Mouse (Mus musculus): ENCODE results near the gene Eya2. TPM values are rescaled to one million over a fixed set of nuclear protein-coding genes. Genes with fewer than 3 reads are reported as not detected.

Gene Eya2
- polyA plus RNA-seq, 1 experiment from 2014 or later: 21.5 TPM

- H3K4me2 ChIP-seq (ENCODE audit: low read depth, low read length): no peak overlapping the region
- ATAC-seq (ENCODE audit: low read depth) (no peak), DNase-seq (ENCODE audit: low spot score) (no peak)
- WGBS: 68% methylated on average over 4 of the region's 4 CpGs
- no peak overlapping the region for H3K27ac ChIP-seq (replicated peaks; ENCODE audit: low read depth, low read length)
- peaks cover 39% of the 10 kb centered on the region for H3K4me1 ChIP-seq (ENCODE audit: control insufficient read depth, insufficient read depth, low read length)
- no peaks in the 10 kb centered on the region for H3K27me3 ChIP-seq (replicated peaks; ENCODE audit: control insufficient read depth, insufficient read depth, low read length)
- no peak overlapping the region for H3K4me3 ChIP-seq (ENCODE audit: low read depth, low read length)
- H3K9ac ChIP-seq (ENCODE audit: low read depth, low read length): no peak overlapping the region
- H3K36me3 ChIP-seq (ENCODE audit: control insufficient read depth, insufficient read depth, low read length): no peaks in the 10 kb centered on the region
- no peaks in the 10 kb centered on the region for H3K9me3 ChIP-seq (ENCODE audit: control insufficient read depth, low read length)
Observed at GRCm38 (mm10) chr2:165656541-165656940, 61.7 kb downstream of the Eya2 start.

- WGBS: 51% methylated on average over 6 of the region's 6 CpGs
- DNase-seq (ENCODE audit: low spot score): no peak
- no peak overlapping the region for H3K4me3 ChIP-seq (ENCODE audit: low read depth, low read length)
- H3K36me3 ChIP-seq (ENCODE audit: control insufficient read depth, insufficient read depth, low read length): no peaks in the 10 kb centered on the region
- no peak for ATAC-seq (ENCODE audit: low read depth)
- no peak overlapping the region for H3K27ac ChIP-seq (replicated peaks; ENCODE audit: low read depth, low read length)
- H3K4me2 ChIP-seq (ENCODE audit: low read depth, low read length): no peak overlapping the region
- peaks cover 39% of the 10 kb centered on the region for H3K4me1 ChIP-seq (ENCODE audit: control insufficient read depth, insufficient read depth, low read length)
- H3K27me3 ChIP-seq (replicated peaks; ENCODE audit: control insufficient read depth, insufficient read depth, low read length): no peaks in the 10 kb centered on the region
- H3K9ac ChIP-seq (ENCODE audit: low read depth, low read length): no peak overlapping the region
- H3K9me3 ChIP-seq (ENCODE audit: control insufficient read depth, low read length): no peaks in the 10 kb centered on the region
Observed at GRCm38 (mm10) chr2:165656956-165657355, 62.1 kb downstream of the Eya2 start.

GRCm38 (mm10) chr2:165659552-165659951, 64.7 kb downstream of the Eya2 start:
- DNase-seq (ENCODE audit: low spot score) (no peak), ATAC-seq (ENCODE audit: low read depth) (no peak)
- no peaks in the 10 kb centered on the region for H3K36me3 ChIP-seq (ENCODE audit: control insufficient read depth, insufficient read depth, low read length)
- no peak overlapping the region for H3K4me3 ChIP-seq (ENCODE audit: low read depth, low read length)
- H3K9ac ChIP-seq (ENCODE audit: low read depth, low read length): no peak overlapping the region
- H3K27ac ChIP-seq (replicated peaks; ENCODE audit: low read depth, low read length): no peak overlapping the region
- H3K27me3 ChIP-seq (replicated peaks; ENCODE audit: control insufficient read depth, insufficient read depth, low read length): no peaks in the 10 kb centered on the region
- WGBS: 55% methylated on average over 5 of the region's 5 CpGs
- H3K4me2 ChIP-seq (ENCODE audit: low read depth, low read length): no peak overlapping the region
- H3K9me3 ChIP-seq (ENCODE audit: control insufficient read depth, low read length): no peaks in the 10 kb centered on the region
- H3K4me1 ChIP-seq (ENCODE audit: control insufficient read depth, insufficient read depth, low read length): peaks cover 14% of the 10 kb centered on the region

- WGBS: 79% methylated on average over 7 of the region's 7 CpGs
- Histone ChIP-seq H3K4me3 (ENCODE audit: low read depth, low read length) (no peak overlapping the region), H3K27ac (replicated peaks; ENCODE audit: low read depth, low read length) (no peak overlapping the region), H3K4me1 (ENCODE audit: control insufficient read depth, insufficient read depth, low read length) (no peaks in the 10 kb centered on the region), H3K36me3 (ENCODE audit: control insufficient read depth, insufficient read depth, low read length) (peaks cover 3% of the 10 kb centered on the region; the same call in 1 of the 2 replicates), H3K9ac (ENCODE audit: low read depth, low read length) (no peak overlapping the region), H3K27me3 (replicated peaks; ENCODE audit: control insufficient read depth, insufficient read depth, low read length) (no peaks in the 10 kb centered on the region), H3K9me3 (ENCODE audit: control insufficient read depth, low read length) (no peaks in the 10 kb centered on the region), H3K4me2 (ENCODE audit: low read depth, low read length) (no peak overlapping the region)
- no peak for DNase-seq (ENCODE audit: low spot score)
- no peak for ATAC-seq (ENCODE audit: low read depth)
Observed at GRCm38 (mm10) chr2:165663266-165663665, 68.4 kb downstream of the Eya2 start.

GRCm38 (mm10) chr2:165664648-165665047, 69.8 kb downstream of the Eya2 start:
- no peaks in the 10 kb centered on the region for H3K9me3 ChIP-seq (ENCODE audit: control insufficient read depth, low read length)
- H3K4me1 ChIP-seq (ENCODE audit: control insufficient read depth, insufficient read depth, low read length): no peaks in the 10 kb centered on the region
- ATAC-seq (ENCODE audit: low read depth) (no peak), DNase-seq (ENCODE audit: low spot score) (no peak)
- no peak overlapping the region for H3K9ac ChIP-seq (ENCODE audit: low read depth, low read length)
- no peak overlapping the region for H3K4me3 ChIP-seq (ENCODE audit: low read depth, low read length)
- H3K4me2 ChIP-seq (ENCODE audit: low read depth, low read length): no peak overlapping the region
- H3K36me3 ChIP-seq (ENCODE audit: control insufficient read depth, insufficient read depth, low read length): peaks cover 7% of the 10 kb centered on the region; the same call in 1 of the 2 replicates
- no peaks in the 10 kb centered on the region for H3K27me3 ChIP-seq (replicated peaks; ENCODE audit: control insufficient read depth, insufficient read depth, low read length)
- H3K27ac ChIP-seq (replicated peaks; ENCODE audit: low read depth, low read length): peak overlapping the region; percentile 33; the same call in 1 of the 2 replicates
- 78% methylated on average over 7 of the region's 7 CpGs for whole genome bisulfite sequencing

- ATAC-seq (ENCODE audit: low read depth) (no peak), DNase-seq (ENCODE audit: low spot score) (peak; percentile 63)
- no peak overlapping the region for H3K4me2 ChIP-seq (ENCODE audit: low read depth, low read length)
- H3K9ac ChIP-seq (ENCODE audit: low read depth, low read length): no peak overlapping the region
- no peaks in the 10 kb centered on the region for H3K9me3 ChIP-seq (ENCODE audit: control insufficient read depth, low read length)
- WGBS: 38% methylated on average over 5 of the region's 5 CpGs
- H3K4me1 ChIP-seq (ENCODE audit: control insufficient read depth, insufficient read depth, low read length): no peaks in the 10 kb centered on the region
- peaks cover 7% of the 10 kb centered on the region; the same call in 1 of the 2 replicates for H3K36me3 ChIP-seq (ENCODE audit: control insufficient read depth, insufficient read depth, low read length)
- H3K4me3 ChIP-seq (ENCODE audit: low read depth, low read length): no peak overlapping the region
- H3K27ac ChIP-seq (replicated peaks; ENCODE audit: low read depth, low read length): peak overlapping the region; percentile 33; the same call in 1 of the 2 replicates
- no peaks in the 10 kb centered on the region for H3K27me3 ChIP-seq (replicated peaks; ENCODE audit: control insufficient read depth, insufficient read depth, low read length)
Observed at GRCm38 (mm10) chr2:165665176-165665575, 70.3 kb downstream of the Eya2 start.

GRCm38 (mm10) chr2:165667096-165667495, 72.3 kb downstream of the Eya2 start:
- Histone ChIP-seq H3K36me3 (ENCODE audit: control insufficient read depth, insufficient read depth, low read length) (peaks cover 7% of the 10 kb centered on the region; the same call in 1 of the 2 replicates), H3K9ac (ENCODE audit: low read depth, low read length) (no peak overlapping the region), H3K27me3 (replicated peaks; ENCODE audit: control insufficient read depth, insufficient read depth, low read length) (no peaks in the 10 kb centered on the region), H3K9me3 (ENCODE audit: control insufficient read depth, low read length) (no peaks in the 10 kb centered on the region), H3K4me1 (ENCODE audit: control insufficient read depth, insufficient read depth, low read length) (no peaks in the 10 kb centered on the region), H3K4me3 (ENCODE audit: low read depth, low read length) (no peak overlapping the region), H3K4me2 (ENCODE audit: low read depth, low read length) (no peak overlapping the region), H3K27ac (replicated peaks; ENCODE audit: low read depth, low read length) (no peak overlapping the region)
- no peak for ATAC-seq (ENCODE audit: low read depth)
- DNase-seq (ENCODE audit: low spot score): no peak
- WGBS: 74% methylated on average over 2 of the region's 2 CpGs

- 60% methylated on average over 5 of the region's 6 CpGs for WGBS
- no peak overlapping the region for H3K4me3 ChIP-seq (ENCODE audit: low read depth, low read length)
- DNase-seq (ENCODE audit: low spot score): no peak
- H3K9ac ChIP-seq (ENCODE audit: low read depth, low read length): no peak overlapping the region
- no peaks in the 10 kb centered on the region for H3K27me3 ChIP-seq (replicated peaks; ENCODE audit: control insufficient read depth, insufficient read depth, low read length)
- H3K4me2 ChIP-seq (ENCODE audit: low read depth, low read length): no peak overlapping the region
- H3K4me1 ChIP-seq (ENCODE audit: control insufficient read depth, insufficient read depth, low read length): no peaks in the 10 kb centered on the region
- H3K36me3 ChIP-seq (ENCODE audit: control insufficient read depth, insufficient read depth, low read length): no peaks in the 10 kb centered on the region
- no peak for ATAC-seq (ENCODE audit: low read depth)
- H3K9me3 ChIP-seq (ENCODE audit: control insufficient read depth, low read length): no peaks in the 10 kb centered on the region
- no peak overlapping the region for H3K27ac ChIP-seq (replicated peaks; ENCODE audit: low read depth, low read length)
Observed at GRCm38 (mm10) chr2:165682719-165683118, 87.9 kb downstream of the Eya2 start.

- DNase-seq (ENCODE audit: low spot score): no peak
- Histone ChIP-seq H3K27ac (replicated peaks; ENCODE audit: low read depth, low read length) (no peak overlapping the region), H3K4me3 (ENCODE audit: low read depth, low read length) (no peak overlapping the region), H3K9ac (ENCODE audit: low read depth, low read length) (no peak overlapping the region), H3K27me3 (replicated peaks; ENCODE audit: control insufficient read depth, insufficient read depth, low read length) (no peaks in the 10 kb centered on the region), H3K9me3 (ENCODE audit: control insufficient read depth, low read length) (no peaks in the 10 kb centered on the region), H3K36me3 (ENCODE audit: control insufficient read depth, insufficient read depth, low read length) (0 out of 2 replicates have a peak, but pooled peaks cover 4% of the 10 kb centered on the region), H3K4me2 (ENCODE audit: low read depth, low read length) (no peak overlapping the region), H3K4me1 (ENCODE audit: control insufficient read depth, insufficient read depth, low read length) (no peaks in the 10 kb centered on the region)
- no peak for ATAC-seq (ENCODE audit: low read depth)
- 38% methylated on average over 8 of the region's 8 CpGs for WGBS
Observed at GRCm38 (mm10) chr2:165687516-165687915, 92.7 kb downstream of the Eya2 start.

Data from embryonic facial prominence, embryonic 14.5 days (tissue).